Mouse (Mus musculus) thymus, adult 18-20 months (tissue): ENCODE data around the gene Zbed5.
"Not testable (repeated sequence)": the region's sequence is repeated elsewhere in the genome, so short reads cannot be mapped to it uniquely, and the experiment has no call there.

Experiments
- DNase-seq, 2 experiments: peaks; one replicate each; pipeline ENCODE4 v3.0.0; 2022; ENCODE audit warnings: mixed read lengths in 2 of 2

Gene Zbed5

GRCm38 (mm10) chr5:129909147-129909546 lies 13.6 kb downstream of the Zbed5 start:
- DNase-seq = no peak

GRCm38 (mm10) chr5:129909591-129909990 lies 14.1 kb downstream of the Zbed5 start:
- DNase-seq = no peak

- no peak for DNase-seq
Observed at GRCm38 (mm10) chr5:129914024-129914423, 18.5 kb downstream of the Zbed5 start.

GRCm38 (mm10) chr5:129915491-129915890 lies 20.0 kb downstream of the Zbed5 start:
- not testable (repeated sequence) for DNase-seq

- no peak for DNase-seq
Observed at GRCm38 (mm10) chr5:129918065-129918651, 22.6 kb downstream of the Zbed5 start.

- no peak for DNase-seq
Observed at GRCm38 (mm10) chr5:129918752-129919151, 23.2 kb downstream of the Zbed5 start.

GRCm38 (mm10) chr5:129919320-129919719 lies 23.8 kb downstream of the Zbed5 start:
- no peak for DNase-seq

GRCm38 (mm10) chr5:129921972-129922371 lies 26.4 kb downstream of the Zbed5 start:
- no peak for DNase-seq

- no peak for DNase-seq
Observed at GRCm38 (mm10) chr5:129924820-129925452, 29.4 kb downstream of the Zbed5 start.

GRCm38 (mm10) chr5:129925933-129926332 lies 30.4 kb downstream of the Zbed5 start:
- no peak for DNase-seq

- DNase-seq = no peak
Observed at GRCm38 (mm10) chr5:129929924-129930855, 34.7 kb downstream of the Zbed5 start.

GRCm38 (mm10) chr5:129936941-129937340 lies 41.4 kb downstream of the Zbed5 start:
- no peak for DNase-seq

GRCm38 (mm10) chr5:129940281-129940680 lies 44.8 kb downstream of the Zbed5 start:
- DNase-seq = no peak

- DNase-seq = no peak
Observed at GRCm38 (mm10) chr5:129940736-129941494, 45.4 kb downstream of the Zbed5 start.

GRCm38 (mm10) chr5:129941495-129942045 lies 46.0 kb downstream of the Zbed5 start, which contains the start of gene Vkorc1l1:
TSS of gene Vkorc1l1 (plus strand) at chr5:129941970.
- peak; percentile 97 for DNase-seq

- DNase-seq = peak; percentile 43 to 49
Observed at GRCm38 (mm10) chr5:129942073-129942939, 46.8 kb downstream of the Zbed5 start.

GRCm38 (mm10) chr5:129943402-129943801 lies 47.9 kb downstream of the Zbed5 start:
- DNase-seq = no peak

- DNase-seq = no peak
Observed at GRCm38 (mm10) chr5:129947528-129948033, 52.1 kb downstream of the Zbed5 start.

GRCm38 (mm10) chr5:129952143-129952542 lies 56.6 kb downstream of the Zbed5 start:
- DNase-seq = no peak
